Mouse (Mus musculus) limb, embryonic 11.5 days (tissue): ENCODE data around the gene C1s1. TPM values are rescaled to one million over a fixed set of nuclear protein-coding genes. Genes with fewer than 3 reads are reported as not detected.

Experiments used
- polyA plus RNA-seq: library from polyadenylated mRNA; unstranded; fragments of >200 nt; fragmentation: Nextera tagmentation; extraction: Ambion mirVana; gene quantifications from 2 replicates; pipeline ENCODE4 v1.2.1, GENCODE M21; 2014

Gene C1s1
- polyA plus RNA-seq, 1 experiment from 2014 or later: 0.41 TPM

Other genes with a start within 250 kb of the C1s1 start
- gene Cd163, start 237.7 kb downstream of the C1s1 start, polyA plus RNA-seq: not detected in 2 replicates
- 35.9 and 40.5 TPM in 2 replicates for gene Pex5, start 127.3 kb downstream of the C1s1 start, polyA plus RNA-seq
- 4.3 and 4.4 TPM in 2 replicates for gene Clstn3, start 77.6 kb downstream of the C1s1 start, polyA plus RNA-seq
- gene C1rl, start 49.2 kb downstream of the C1s1 start, polyA plus RNA-seq: 0.33 and 0.47 TPM in 2 replicates
- gene C1ra, start 30.0 kb downstream of the C1s1 start, polyA plus RNA-seq: 0.19 and 0.23 TPM in 2 replicates
- gene C1rb, start 27.9 kb upstream of the C1s1 start, polyA plus RNA-seq: not detected in 2 replicates
- not detected in 2 replicates for gene C1s2, start 93.7 kb upstream of the C1s1 start, polyA plus RNA-seq
- gene Lpcat3, start 120.7 kb upstream of the C1s1 start, polyA plus RNA-seq: 44.1 and 46.1 TPM in 2 replicates
- gene Emg1, start 169.8 kb upstream of the C1s1 start, polyA plus RNA-seq: 244 and 253 TPM in 2 replicates
- 424 and 427 TPM in 2 replicates for gene Phb2, start 170.0 kb upstream of the C1s1 start, polyA plus RNA-seq
- gene Ptpn6, start 196.4 kb upstream of the C1s1 start, polyA plus RNA-seq: 7.8 and 8.7 TPM in 2 replicates
- gene Grcc10, start 199.0 kb upstream of the C1s1 start, polyA plus RNA-seq: 491 and 549 TPM in 2 replicates
- gene Gm45234, start 213.7 kb upstream of the C1s1 start, polyA plus RNA-seq: 0.13 TPM in 1 of 2 replicates, not detected in the other
- 13.1 and 14.0 TPM in 2 replicates for gene Atn1, start 214.2 kb upstream of the C1s1 start, polyA plus RNA-seq
- gene Eno2, start 227.3 kb upstream of the C1s1 start, polyA plus RNA-seq: 1.8 and 3.0 TPM in 2 replicates
- 0.91 and 1.0 TPM in 2 replicates for gene Lrrc23, start 237.4 kb upstream of the C1s1 start, polyA plus RNA-seq